Mouse (Mus musculus) adipocyte (in vitro differentiated cells): Measurements from ENCODE around the gene Ttpal.

Experiments used
- DNase-seq: peaks from one replicate; pipeline ENCODE4 v3.0.0-alpha.2; 2016; ENCODE audit warnings: low spot score

The Ttpal gene

DNA sequence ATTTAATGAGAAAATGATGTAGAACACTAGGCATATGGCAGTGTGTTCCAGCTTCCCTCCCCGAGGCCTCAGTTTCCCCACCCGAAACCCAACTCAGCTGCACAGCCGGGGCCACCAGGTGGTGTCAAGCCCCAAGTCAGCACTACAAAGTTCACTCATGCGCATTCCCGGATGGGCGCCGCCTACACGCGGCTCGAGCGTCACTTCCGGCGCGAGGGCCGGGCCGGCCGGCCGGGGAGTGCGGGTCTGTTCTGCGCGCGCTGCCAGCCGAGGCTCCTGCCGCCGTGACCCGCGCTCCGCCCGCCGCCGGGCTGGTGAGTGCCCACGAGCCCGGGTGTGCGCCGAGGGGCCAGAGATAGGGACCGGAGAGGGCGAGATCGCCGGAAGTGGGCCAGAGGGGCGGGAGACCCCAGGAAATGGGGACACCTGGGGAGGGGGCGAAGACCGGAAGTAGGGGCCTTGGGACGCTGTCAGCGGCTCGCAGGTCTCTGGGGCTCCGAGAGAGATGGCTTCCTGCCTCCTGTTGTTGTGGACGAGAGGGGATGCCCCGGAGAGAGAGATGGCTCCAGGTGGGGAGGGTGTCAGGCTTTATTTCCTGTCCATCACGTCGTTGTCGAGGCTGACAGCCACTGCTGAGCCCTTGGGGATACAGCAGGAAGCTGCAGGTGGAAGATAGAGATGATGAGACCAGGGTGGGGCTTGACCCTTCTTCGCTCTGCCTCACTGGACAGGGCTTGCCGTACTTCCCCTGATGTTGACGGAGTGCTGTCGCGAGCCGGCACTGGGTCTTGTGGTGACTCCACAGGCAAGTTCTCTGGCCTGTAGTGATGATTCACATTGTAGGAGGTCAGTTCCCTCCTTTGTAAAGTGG is at the start of gene Ttpal:
TSS of gene Ttpal (plus strand) at position 214 of the 871 bp plus-strand sequence.
- peak; percentile 90 for DNase-seq

DNA sequence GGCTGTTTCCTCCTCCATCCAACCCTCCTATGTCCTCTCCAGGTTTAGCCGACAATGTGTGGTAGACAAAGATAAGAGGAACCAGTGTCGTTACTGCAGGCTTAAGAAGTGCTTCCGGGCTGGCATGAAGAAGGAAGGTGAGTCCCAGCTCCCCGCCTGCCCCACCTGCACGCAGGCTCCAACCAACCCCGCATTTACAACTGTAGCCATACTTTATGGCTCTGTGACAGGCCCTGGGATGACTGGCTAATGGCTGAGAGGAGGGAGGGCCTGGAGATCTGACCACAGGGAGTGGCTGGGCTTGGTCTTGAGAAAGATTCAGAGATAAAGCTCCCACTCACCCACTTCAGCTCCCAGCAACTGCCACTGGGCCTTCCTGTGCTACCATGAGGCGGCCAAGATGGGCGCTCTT is 49.6 kb upstream of the Ttpal start:
- no peak for DNase-seq

DNA sequence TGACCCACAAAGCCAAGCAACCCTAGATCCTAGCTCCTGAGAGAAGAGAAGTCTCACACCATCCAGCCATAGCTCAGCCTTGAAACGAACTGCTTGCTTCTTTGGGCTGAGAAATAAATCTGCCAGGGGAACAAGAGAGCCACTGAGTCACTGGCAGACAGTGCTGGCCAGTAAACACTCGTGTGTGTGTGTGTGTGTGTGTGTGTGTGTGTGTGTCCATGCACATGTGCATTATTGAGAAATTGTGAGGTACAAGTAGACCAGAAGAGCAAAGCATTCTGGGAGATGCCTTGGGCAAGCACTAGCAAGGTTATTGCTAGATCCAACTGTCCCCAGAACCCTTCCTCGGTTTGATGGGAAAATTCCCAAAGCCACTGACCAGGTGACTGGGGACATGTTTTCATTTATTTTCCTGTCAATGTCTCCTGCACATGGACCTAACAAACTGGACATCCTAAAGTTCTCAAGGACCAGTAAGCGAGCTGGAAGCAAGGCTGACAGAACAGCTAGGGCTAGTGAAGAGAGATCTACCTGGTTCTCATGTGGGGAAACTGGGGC is 47.6 kb upstream of the Ttpal start:
- no peak for DNase-seq

DNA sequence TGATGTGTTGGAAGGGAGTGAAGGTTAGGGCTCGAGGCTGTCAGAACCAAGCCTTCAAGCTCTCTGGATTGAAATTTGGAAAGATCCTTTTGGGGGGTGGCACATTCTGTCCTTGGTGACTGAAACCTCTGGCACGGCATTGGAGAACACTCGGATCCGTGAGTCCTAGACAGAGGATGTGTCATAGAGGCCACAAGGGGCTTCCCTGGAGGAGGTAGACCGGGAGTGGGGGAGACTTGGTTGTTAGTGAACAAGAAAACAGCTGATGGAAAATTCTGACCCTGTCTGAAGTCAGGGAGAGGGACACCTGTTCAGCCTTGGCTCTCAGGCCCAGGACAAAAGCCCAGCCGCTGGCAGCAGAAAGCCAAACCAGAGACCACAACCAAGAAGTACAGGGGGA is 47.1 kb upstream of the Ttpal start:
- no peak for DNase-seq

DNA sequence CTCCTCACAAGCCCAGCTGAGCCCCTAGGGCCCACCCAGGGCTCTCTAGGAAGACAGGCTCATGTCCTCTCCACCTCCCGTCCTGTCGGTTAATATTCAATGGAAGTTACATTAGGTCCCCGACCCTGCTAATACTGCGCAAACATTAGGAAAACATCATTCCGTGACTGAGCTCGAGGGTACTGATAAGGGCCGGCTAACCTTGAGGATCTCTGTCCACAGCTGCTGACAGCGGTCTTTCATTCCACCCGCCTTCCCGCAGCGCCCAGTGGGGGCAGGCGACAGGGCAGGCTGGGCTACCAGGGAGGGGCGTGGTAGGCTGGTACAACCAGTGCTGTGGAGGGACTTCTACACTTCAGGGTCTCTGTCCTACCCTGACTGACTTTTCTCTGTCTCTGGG is 46.7 kb upstream of the Ttpal start:
- no peak for DNase-seq

DNA sequence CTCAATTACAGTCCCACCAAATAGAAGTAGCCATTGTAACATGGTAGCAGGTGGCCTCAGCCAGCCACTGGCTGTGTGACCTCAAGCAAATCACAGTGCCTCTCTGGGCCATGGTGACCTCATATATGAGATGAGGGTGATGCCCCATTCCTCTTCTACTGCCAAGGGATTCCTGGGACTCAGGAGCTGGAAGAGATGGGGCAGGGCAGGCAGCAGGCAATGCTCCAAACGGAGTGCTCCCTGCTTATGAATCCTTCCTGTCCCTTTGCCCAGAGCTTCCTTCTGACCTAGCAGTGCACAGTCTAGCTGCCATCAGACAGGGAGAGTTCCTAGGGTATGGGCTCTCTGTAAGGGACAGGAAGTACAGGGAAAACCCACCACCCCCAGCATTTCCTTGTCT is 43.6 kb upstream of the Ttpal start:
- DNase-seq, result no peak

DNA sequence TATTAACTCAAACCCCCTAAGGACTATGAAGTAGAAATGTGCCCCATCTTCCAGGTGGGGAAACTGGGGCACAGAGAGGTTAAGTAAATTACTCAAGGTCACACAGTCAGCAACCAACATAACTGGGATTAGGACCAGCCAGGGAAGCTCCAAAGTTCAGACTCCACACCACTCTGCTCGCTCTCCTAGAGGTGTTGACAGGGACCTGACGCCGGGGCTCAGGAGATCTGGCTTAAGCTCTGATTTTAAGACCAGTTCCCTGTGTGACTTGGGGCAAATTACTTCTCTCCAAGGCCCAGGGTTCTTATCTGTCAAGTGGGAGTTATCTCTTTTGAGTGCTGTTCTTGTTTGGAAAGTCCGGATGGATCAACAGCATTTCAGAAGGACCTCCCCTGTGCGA is 42.9 kb upstream of the Ttpal start:
- DNase-seq, result no peak

DNA sequence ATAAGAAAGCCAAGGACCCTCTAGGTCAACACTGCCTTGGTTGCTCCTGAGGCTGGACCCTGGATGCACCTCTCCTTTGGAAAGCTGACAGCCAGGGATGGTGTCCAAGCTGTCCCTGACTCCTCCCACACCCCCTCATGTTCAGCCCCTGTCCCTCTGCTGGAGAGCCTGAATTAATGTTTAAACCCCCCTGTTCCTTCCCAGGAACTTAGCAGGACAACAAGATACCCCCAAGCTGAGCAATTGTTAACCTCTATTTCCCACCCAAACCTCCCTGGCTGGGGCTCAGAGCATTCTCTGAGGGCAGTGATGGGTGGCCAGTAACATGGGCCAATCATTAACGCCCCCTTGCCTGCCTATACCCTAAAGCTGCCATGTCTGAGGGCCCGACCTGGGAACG is 41.9 kb upstream of the Ttpal start:
- DNase-seq, result no peak

DNA sequence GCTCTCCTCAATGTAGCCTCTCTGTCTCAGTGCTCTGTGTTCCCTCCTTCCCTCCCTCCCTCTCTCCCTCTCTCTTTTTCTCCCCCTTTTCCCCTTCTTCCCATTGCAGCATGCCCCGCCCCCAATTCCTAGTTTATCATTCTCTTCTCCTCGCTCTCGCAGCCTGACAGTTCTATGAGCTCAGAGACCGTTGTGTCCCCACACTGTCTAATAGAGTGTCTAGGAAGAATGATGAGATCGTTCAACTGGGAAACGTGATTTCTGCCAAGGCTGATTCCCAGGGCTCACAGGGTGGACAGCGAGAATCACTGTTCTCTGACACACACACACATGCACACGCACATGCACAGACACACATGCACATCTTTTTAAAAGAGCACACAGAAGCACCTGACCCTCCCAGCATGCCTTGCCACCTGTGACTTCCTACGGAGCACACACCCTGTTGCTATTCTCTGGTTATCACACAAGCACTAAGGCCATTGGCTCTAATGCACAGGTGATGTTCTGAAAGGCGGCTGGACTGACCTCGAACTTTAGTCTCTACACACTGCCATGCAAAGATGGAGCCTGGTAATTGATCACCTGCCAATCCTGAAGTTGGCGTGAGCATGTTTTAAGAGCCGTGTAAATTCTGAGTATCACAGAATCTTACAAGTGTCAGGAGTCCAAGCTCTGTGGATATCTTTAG is 40.7 kb upstream of the Ttpal start:
- no peak for DNase-seq

DNA sequence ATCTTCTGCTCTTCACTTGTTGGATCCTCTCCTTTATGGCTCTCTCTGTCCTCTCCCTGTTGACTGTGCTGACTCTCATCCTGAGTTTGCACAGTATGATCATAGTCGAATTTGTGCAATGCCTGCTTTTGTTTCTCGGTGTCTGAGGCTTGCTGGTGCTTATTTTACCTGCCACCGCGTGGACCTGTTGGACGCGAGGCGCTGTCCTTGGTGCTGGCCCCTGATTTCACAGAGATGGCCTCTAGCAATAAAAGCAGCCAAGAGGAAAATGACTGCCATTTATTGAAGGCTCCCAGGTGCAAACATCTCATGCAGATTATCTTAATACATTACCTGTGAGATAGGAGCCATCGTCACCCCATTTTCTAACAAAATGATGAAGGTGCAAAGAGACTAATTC is 37.5 kb upstream of the Ttpal start:
- no peak for DNase-seq

DNA sequence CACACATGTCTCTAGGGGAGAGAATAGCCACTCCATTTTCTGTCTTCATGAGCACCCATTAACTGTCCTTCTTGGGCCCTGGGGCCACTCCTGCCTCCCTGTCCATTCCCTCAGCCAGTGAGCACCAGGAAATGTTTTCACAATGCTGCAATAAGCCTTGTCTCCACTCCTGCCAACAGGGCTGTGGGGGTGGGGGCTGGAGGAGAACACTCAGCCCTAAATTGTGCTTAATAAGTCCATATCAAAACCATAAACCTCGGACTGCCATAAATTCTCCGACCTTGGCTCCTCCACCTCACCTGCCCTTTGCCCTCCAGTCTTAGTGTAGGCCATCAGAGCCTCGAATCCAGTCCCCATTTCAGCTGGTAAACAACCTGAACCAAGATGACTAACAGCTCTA is 27.8 kb upstream of the Ttpal start:
- peak; percentile 55 for DNase-seq

DNA sequence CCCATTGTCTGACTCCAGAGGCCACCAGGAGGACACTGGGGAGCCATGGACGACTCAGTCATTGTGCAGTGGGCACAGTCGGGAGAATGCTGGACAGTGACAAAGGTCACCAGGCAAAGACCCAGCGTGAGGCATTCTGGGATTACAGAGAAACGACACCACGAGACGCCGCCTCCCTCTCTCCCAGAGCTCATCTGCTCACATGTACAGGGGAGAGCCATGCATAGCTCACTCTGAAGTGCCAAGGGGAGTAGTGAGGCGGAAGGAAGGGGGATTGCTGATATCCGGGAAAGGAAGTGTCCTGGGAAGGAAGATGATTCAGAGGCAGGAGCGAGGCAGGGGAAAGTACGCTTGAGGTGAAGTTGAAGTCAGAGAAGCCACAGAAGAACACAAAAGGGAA is 26.9 kb upstream of the Ttpal start:
- DNase-seq, result no peak

DNA sequence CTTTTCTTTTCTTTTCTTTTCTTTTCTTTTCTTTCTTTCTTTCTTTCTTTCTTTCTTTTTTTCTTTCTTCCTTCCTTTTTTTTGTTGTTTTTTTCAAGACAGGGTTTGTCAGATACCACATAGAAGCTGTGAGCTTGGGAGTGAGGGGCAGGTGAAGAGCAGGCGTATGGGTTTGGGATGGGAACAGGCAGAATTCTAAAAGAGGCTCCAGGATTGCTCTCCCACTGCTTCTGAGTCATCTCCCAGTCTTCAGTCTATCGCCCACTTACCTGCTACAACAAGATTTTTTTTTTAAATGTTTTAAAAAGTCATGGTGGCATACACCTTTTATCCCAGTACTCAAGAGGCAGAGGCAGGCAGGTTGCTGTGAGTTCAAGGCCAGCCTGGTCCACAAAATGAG is 24.1 kb upstream of the Ttpal start:
- DNase-seq, result no peak

DNA sequence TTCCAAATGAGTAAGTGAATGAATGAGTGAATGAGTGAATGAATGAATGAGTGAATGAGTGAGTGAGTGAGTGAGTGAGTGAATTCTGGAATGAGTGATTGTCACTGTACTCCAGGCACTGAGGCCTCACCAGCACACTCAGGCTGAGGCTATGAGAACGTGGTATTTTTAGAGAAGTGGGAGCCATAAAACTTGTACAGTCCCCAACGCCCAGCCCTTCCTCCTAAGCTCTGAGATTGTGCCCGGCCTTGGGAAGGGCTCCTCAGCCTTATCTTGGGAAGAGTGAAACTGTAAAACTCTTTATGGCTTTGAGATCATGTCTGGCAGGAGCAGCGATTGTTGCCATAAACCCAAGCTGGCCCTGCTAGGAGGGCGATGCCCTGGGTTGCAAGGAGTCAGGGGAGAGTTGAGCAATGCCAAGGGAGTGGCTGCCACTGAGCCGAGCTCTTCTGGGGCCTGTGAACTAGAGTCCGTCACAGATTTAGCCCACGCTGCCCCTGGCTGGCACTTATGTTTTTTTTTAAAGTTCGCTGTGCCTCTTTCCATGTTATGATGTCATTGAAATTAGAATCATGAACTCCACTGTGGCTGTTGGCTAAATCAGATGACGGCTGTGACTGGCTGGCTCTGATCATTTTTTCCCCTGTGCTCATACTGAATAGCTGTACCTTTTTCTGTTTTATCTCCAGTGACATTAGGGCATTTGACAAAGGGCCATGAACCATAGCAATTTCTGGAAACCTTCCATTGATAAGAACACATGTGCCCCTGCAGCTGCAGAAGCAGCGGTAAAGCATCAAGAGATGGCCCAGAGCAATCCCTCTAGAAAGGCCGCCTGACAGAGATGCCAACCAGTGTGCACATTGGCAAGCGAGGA is 21.8 kb upstream of the Ttpal start:
- peak; percentile 82 for DNase-seq

DNA sequence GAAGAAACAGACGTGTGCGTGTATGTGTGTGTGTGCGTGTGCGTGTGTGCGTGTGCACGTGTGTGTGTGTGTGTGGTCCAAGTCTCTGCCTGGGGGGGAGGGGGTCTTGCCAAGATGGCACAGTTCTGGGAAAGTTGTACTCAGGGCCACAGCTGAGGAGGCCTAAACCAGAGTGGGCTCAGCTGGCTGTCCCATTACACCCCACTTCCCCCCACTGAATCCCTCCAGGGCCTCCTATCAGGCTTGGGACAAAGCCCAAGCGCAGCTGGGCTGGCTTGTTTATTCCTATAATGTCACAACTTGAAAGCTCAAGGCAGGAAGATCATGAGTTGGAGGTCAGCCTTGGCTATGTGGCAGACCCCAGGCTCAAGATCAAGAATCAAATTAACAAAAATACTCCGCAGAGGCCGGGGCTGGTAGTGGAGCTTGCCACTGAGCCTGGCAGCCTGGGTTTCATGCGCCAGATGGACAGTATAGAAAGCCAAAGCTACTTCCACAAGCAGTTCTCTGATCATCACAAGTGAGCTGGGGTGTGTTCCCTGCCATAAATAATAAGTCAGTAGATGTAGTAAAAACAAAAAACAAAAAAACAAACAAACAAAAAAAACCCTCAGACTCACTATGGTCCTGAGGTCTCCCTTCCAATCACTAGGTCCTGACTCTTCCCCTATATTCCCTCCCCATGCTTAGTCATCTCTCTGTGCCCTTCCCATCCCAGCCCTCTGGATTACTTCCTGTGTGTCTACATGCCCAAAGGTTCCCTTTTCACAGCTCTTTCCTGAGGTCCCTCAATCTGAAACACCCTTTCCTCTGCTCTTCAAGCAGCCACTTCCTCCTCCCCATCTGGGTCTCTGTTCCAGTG is 18.7 kb upstream of the Ttpal start:
- peak; percentile 65 for DNase-seq

DNA sequence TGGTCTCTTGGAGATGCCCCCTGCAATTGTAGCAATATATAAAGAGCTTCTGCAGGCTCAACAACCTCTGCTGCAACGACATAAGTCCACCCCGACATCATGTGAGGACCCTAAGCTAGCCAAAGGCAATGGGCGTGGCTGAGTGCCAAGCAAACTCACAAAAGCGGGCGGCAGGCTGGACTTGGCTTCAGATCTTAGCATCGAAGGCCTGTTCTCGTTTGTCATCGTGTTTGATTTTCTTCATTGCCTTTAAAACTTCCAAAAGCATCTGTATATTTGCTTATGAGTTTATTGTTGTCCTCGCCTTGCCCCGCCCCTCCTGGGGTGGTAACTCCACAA is 18.1 kb upstream of the Ttpal start:
- DNase-seq, result no peak

DNA sequence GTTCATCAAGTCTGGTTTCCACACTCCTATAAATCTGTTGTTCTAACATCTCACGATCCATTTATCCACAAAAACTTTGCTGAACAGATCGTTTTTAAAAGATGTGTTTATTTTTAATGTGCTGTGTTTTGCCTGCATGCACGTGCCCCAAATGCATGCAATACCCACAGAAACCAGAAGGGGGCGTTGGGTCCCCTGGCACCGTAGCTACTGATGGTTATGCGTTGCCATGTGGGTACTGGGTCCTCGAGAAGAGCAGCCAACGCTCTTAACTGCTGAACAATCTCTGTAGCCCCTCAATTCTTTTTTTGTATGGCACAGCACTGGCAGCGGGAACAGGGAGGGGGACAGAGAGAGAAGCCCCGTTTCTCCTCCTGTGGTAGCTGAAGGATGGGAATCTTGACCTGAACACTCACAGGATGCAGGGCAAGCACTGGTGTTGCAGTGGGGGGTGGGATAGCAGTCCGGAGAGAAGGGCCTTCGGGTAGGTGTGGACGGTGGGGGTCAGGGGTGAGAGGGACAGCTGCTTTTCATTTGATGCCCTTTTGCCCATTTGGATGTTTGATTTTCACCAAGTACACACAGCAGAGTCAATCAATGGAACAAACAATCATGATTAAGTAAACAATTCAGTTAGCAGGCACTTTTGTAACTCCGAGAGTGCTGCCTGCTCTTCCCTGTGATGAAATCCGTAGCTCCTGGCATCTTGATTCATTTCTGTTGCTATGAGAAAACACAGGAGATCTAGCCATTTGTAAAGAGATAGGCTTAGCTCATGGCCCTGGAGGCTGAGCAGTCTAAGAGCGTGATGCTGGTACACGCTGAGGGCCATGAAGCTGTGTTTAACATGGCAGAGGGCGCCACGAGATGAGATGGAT is 15.5 kb upstream of the Ttpal start:
- DNase-seq, result peak; percentile 67

DNA sequence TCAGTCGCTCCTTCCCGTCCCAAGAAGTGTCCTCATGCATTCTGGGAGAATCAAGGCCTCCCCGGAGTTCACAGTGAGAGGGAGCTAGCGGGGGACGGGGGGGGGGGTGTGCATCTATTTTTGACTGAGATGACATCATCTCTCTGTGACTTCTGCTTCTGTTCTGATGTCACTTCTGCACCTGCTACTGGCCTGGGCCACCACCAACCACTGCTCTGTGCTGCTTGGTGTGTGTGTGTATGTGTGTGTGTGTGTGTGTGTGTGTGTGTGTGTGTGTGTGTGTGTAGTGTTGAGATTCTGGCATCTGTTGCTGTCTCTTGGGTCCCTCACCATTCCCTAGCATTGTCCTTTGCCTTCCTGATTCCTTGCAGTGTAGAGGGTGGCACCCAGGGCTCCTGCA is 14.6 kb upstream of the Ttpal start:
- DNase-seq, result no peak

DNA sequence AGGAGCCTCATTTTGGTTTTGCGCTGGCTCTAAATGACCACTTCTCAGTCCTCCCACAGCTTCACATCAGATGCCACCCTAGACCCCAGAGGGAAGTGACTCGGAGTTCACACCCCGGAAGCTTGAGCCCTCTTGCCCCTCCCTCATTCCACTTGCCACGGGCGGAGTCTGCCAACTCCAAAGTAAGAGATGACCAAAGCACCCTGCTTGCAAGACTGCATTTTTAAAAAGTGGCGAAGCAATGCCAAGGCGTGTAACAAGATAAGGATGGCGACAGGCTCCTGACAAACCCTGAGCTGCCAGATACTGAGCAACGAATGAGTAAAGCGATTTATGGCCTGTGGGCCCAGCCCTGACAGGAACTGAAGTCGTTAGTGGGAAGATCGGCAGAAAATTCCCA is 11.9 kb upstream of the Ttpal start:
- DNase-seq, result no peak

DNA sequence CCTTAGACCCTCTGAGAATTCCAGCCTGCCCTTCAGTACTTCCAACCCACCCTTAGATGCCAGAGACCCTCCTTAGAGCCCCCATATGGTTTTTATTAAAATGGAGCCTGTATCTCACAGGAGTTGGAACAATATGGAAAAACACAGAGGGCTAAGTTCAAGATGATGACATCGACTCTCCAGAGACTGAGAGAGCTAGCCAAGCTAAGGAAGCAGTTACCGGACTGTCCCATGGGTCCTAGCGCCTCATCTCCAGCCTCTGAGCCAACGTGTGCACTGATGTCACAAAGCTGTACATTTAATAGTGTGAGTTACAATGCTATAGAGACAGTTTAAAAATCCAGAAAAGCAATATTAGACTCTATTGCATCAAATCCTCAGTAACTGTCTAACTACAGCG is 11.1 kb upstream of the Ttpal start:
- peak; percentile 85 for DNase-seq
